Mouse (Mus musculus): ENCODE data around the gene Lrp3. TPM values are rescaled to one million over a fixed set of nuclear protein-coding genes. Genes with fewer than 3 reads are reported as not detected.

The Lrp3 gene
- total RNA-seq, 2 experiments from 2014 or later = 18.4 to 19.3 TPM

Other genes with a start within 250 kb of the Lrp3 start
- gene Cebpg, start 158.9 kb downstream of the Lrp3 start, total RNA-seq (2021) = 10 to 100 TPM; 55.1 to 56.2 TPM
- gene Cebpa, start 96.2 kb downstream of the Lrp3 start, total RNA-seq (2021) = 100 to 1,000 TPM; 124 to 150 TPM
- 1 to 10 TPM; 6.2 to 7.7 TPM for gene Slc7a10, start 29.1 kb downstream of the Lrp3 start, total RNA-seq (2021)
- 10 to 100 TPM; 14.9 to 17.5 TPM for gene Gpatch1, start 102.9 kb upstream of the Lrp3 start, total RNA-seq (2021)
- gene Rhpn2, start 118.7 kb upstream of the Lrp3 start, total RNA-seq (2021) = 1 to 10 TPM; 1.7 to 2.9 TPM
- 1 to 10 TPM; 6.7 to 8.4 TPM for gene Faap24, start 181.3 kb upstream of the Lrp3 start, total RNA-seq (2021)
- 10 to 100 TPM; 17.0 to 17.7 TPM for gene Cep89, start 181.5 kb upstream of the Lrp3 start, total RNA-seq (2021)
- not detected for gene Slc7a9, start 233.3 kb upstream of the Lrp3 start, total RNA-seq (2021)